Mouse (Mus musculus) left cerebral cortex, adult 8-10 months (tissue): ENCODE data around the gene Fam169a. TPM values are rescaled to one million over a fixed set of nuclear protein-coding genes. Genes with fewer than 3 reads are reported as not detected.
"Not testable (repeated sequence)": the region's sequence is repeated elsewhere in the genome, so short reads cannot be mapped to it uniquely, and the experiment has no call there.

ENCODE experiments used
- DNase-seq, 2 experiments: peaks; one replicate each; pipeline ENCODE4 v3.0.0; 2022; ENCODE audit warnings: low spot score in 2 of 2
- total RNA-seq, 4 experiments: library from RNA; stranded (reverse); gene quantifications; 2 replicates each; pipeline ENCODE4 v1.2.4; 2022

The Fam169a gene
- total RNA-seq, 4 experiments from 2014 or later: 44.6 to 52.0 (median 50.7) TPM

DNA sequence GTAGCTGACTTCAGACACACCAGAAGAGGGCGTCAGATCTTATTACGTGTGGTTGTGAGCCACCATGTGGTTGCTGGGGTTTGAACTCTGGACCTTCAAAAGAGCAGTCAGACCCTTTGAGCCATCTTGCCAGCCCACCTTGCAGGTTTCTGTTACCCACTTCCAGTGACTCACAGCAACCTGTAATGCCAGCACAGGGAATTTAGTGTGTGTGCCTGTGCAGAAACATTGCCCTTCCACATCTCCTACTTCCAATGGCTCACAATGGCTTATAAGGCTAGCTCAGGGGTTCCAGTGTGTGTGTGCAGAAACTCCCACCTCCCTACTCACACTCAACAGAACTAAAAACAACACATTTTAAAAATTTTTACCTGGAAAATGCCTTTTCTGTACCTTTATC lies 10.5 kb downstream of the Fam169a start:
- DNase-seq: no peak

DNA sequence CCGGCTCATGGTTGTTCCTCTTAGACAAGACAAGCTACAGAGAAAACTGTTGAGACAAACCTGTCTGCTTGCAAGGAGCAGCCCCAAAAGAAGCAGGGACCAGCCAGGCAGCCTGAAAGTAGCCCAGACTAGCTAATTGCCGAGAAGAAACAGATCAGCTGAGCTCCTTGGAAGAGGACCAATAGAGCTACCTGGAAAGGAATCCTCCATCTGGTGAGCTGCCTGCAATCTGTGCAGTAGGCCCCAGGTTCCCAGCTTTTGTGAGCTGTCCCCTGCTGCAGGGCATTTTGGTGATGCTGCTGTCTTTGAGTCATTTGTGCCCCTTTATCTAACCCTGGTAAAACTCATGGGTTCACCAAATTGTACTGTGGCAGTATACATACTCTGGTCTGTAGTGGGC lies 13.1 kb downstream of the Fam169a start:
- no peak for DNase-seq

DNA sequence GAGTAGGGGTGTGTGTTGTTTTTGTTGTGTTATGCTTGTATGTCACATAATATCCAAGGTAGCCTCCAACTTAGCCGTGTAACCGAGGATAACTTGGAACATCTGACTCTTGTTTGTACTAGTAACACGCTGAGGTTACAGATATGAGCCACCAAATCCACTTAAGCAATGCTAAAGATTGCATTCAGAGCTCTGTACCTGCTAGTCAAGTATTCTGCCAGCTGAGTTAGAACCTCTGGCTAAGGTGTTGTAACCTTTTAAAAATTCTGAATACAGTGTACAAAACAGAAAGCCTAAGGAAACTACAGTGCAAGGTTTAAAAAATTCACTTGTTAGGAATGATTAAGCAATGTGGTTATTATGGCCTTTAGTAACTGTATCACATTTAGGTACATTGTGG lies 13.5 kb downstream of the Fam169a start:
- no peak for DNase-seq

DNA sequence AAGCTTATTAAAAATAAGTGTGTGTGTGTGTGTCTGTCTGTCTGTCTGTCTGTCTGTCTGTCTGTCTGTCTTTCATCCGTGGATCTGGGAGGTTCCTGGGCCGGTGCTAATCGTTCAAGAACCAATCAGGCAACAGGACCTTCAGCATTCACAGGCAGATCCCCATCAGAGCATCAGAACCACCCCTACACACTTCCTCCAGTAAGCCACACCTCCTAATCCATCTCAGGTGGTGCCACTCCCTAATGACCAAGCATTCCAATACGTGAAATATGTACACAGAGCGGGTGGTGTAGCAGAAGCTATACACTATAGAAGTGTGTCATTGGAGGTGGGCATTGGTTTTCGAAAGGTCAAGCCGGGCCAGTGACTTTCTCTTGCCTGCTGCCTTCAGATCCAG lies 15.3 kb downstream of the Fam169a start:
- DNase-seq: no peak

DNA sequence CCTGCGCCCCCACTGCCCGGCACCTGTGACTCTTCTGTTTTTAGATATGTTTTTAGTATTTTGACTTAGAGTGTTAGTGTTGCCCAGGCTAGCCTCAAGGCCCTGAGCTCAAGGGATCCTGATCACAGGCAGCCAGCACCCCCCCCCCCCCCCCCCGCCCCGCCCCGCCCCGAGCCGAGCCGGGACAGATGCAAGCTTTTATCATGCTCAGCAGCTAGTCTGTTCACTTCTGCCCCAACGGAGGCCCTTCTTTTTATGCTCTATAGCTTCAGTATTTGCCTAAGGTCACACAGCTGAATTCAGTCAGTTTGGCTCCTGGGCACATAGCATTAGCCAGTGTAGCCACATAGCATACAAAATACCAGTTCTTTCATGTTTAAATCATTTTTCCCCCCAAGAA lies 19.2 kb downstream of the Fam169a start:
- DNase-seq: no peak

DNA sequence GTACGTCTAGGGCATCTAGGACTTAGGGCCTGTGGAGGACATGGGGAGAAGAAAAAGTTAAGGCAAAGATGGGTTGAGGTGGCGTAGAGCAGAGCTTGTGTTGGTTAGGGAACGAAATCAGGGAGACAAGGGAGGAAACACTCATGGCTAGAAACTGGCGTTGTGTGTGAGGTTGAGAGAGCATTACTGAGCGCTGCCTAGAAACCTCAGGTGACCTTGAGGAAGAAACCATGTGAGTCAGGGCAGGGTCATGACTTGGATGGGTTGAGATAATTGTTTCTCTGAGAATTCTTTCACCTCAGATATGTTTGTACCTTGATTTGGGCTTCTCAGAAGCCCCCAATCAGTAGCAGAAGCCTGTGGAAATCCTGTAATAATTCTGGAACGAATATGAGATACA lies 20.3 kb downstream of the Fam169a start:
- DNase-seq: no peak

DNA sequence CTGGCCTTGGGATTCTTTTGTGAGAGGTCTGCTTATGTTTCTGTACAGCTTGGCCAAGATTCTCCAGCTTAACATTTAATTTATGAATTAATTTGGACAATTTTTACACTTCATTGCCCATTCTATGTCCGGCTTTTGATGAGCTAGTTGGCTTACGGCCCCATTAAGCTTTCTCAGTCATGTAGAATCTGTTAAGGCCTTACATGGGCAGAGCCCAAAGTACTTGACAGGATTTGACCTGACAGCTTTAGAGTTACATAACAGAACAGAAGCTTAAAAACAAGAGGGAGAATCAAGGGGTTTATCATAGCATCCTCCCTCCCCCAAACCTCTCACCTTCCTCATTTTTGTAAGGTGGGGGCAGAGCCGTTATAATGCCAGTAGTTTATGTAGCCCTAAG lies 21.1 kb downstream of the Fam169a start:
- no peak for DNase-seq

DNA sequence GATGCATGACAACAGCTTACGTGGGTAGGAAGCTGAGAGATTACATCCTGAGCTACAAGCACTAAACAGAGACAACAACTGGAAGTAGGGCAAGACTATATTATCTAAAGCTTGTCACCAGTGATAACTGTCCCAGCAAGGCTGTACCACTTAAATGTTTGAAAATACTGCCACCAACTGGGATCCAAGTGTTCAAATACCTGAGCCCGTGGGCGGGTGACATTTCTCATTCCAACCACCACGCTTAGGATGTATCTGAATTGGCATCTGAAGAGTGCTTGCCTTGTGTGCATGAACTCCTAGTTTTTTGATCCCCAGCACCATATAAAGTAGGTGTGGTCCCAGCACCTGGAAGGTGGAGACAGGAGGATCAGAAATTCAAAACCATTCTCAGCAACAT lies 28.6 kb downstream of the Fam169a start:
- no peak for DNase-seq

DNA sequence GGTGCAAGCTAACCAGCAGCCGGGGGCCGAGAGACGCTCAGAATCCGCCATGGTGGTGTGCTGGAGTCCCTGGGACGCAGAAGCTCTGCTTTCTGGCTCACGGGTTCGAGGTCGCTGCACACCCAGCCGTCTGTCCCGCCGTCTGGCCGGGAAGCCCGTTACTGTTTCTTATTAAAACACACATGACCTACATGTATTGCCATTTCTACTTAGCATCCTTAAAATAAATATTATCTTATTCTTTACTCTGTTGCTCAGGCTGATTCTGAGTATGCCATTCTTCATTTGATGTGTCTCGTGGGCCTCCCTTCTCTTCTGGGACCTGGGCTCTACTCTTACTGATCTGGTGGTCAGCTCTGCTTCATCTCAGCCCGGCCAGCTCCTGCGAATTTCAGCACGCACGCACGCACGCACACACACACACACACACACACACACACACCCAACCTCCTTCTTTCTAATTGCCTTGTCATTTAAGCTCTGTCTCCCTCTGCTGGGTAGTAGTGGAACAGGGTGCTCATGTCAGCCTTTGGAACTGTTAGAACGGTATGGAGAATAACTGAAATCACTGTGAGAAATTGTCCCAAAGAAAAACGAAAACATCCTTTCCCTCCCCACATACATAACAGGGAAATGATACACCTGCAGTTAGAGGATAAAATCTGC lies 32.2 kb downstream of the Fam169a start, which contains the start of gene Gm6169:
Gm6169 (minus strand) TSS at position 51 of the 666 bp plus-strand sequence.
- DNase-seq: peak; percentile 15 to 43

DNA sequence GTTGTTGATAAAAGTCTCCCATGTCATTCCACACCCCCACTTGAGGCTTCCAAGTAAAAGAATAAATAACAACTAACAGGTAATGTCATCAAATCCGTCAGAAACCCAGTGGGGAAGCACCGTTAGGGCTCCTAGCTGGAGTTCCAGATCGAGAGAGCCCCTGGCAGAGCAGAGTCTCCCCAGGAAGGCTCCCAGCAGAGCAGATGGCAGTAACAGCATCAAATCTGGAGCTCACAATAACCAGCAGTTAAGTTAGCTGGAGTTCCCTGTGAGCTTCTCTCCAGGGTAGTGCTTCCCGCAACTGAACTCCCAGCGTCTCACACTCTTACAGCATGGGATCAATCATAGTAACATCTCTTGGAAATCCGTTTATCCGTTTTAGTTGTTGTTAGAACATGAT lies 37.9 kb downstream of the Fam169a start:
- DNase-seq: no peak

DNA sequence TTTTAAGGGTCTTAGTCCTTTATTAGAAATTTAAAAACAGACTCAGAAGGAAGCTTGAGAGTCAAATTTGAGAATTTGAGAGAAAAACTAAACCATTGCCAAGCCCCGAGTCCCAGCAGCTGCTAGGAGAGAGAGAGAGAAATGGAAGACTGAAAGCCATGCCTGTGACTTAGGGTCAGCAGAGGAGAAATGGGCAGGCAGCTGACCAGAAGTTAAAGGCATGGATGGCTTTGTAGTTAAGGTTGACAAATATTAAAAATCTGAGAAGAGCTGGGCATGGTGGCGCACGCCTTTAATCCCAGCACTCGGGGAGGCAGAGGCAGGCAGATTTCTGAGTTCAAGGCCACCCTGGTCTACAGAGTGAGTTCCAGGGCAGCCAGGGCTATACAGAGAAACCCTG lies 40.6 kb downstream of the Fam169a start:
- not testable (repeated sequence) for DNase-seq

DNA sequence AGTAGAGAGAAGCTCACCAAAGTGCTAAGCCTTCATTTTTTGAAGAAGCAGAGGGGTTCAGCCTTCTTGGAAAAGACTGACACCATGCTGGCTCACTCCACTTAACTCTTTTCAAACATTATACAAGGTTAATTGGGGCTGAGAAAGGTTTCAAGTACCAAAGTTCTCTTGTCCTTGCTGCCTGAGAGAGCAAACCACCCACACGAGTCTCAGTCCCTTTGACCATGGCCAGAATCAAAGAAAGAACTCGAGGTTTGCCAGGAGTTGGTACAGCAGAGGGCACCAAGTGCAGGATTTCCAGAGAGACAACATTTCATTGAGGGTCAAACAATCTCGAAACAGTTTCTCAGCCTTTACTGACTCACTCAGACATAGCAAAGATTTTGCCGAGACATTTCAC lies 42.0 kb downstream of the Fam169a start:
- DNase-seq: no peak

DNA sequence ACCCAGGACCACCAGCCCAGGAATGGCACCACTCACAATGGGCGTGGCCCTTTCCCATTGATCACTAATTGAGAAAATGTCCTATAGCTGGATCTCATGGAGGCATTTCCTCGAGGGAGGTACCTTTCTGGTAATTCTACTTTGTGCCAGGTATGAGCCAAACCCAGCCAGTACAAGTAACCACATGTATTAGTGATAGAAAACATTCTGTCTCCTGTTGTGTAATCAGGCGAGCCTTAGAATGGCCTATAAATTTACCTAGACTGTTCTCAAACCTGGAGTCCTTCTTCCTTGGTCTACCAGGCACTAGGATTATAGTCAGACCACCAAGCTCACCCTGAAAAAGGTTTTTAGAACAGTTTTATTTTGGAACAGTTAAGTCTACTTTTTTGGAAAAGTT lies 54.3 kb downstream of the Fam169a start:
- DNase-seq: no peak

DNA sequence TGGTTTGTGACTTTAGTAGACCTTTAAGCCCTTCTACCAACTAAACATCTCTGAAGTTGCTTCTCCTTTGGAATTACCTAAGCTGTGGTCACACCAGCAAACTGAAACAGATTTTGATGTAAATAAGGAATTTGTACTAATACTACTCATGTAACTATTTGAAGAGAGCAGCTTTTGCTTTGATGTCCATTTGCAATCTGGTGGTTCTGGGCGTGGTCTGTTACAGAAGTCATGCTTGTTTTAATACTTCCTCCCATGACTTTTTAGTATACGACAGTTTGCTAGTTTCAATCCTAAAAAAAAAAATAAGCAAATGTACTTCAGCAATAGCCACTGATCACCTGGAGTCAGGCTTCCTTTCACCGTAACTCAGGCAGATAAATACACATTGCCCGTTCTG lies 62.6 kb downstream of the Fam169a start:
- DNase-seq: not testable (repeated sequence)

DNA sequence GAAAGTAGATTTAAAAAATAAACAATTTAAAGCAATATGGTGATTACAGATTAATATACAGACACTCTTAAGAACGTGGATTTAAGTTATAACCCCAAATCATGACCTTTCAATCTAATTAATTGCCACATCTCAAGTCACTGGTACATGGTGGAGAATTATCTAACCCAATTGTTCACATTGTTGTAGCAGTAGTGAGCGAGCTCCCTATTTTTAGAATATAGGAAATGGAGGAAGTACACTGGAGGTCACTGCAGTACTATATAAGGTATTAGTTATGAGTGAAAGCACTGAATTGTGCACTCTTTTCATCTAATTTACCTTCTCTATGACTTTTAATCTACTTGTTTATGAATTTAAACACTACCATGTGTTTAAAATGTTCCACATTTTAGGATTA lies 63.3 kb downstream of the Fam169a start:
- not testable (repeated sequence) for DNase-seq

DNA sequence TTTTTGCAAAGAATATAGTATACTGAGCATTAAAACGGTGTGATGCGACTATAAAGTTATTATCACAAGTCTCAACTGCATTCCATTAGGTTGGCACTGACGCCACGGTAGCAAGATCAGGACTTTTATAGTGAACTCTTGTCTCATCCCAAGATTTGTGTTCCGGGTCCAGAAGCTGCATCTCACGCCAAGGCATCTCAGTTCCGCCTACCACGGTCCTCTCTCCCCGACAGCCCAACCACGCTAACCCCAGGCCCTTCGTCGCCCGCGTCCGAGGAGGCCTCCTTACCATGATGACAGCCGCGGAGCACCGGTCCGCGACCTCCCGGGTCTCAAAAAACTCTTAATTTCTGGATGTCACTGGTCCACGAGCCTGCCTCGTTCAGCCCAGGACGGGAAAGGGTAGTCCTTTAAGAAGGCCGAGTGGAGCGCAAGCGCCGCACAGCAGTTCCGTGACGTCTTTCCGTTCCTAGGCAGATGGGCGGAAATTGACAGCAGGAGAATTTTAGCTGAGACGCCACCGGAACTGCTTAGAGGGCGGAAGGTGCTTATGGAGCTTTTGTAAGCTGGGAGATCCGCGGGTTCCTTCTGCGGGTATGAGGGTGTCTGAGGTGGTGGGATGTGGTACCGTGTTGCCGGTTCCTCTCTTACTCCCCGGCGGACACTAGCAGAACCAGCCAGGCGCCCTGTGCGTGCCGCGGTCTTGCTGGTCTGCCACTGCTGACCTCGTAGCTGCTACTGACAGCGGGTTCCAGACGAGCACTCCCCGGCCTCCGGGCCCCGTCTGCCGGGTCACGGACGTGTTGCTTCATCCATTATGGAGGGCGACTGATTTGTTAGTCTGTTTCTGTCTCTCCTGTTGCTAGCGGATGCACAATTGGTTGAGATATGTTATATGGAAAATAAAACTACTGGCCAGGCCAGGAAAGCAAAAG lies 70.6 kb downstream of the Fam169a start, which contains the start of the genes Gfm2 and Nsa2:
Gfm2 (plus strand) TSS at position 472 of the 935 bp plus-strand sequence.
Nsa2 (minus strand) TSS at position 472 of the 935 bp plus-strand sequence.
- DNase-seq: peak; percentile 87 to 90

DNA sequence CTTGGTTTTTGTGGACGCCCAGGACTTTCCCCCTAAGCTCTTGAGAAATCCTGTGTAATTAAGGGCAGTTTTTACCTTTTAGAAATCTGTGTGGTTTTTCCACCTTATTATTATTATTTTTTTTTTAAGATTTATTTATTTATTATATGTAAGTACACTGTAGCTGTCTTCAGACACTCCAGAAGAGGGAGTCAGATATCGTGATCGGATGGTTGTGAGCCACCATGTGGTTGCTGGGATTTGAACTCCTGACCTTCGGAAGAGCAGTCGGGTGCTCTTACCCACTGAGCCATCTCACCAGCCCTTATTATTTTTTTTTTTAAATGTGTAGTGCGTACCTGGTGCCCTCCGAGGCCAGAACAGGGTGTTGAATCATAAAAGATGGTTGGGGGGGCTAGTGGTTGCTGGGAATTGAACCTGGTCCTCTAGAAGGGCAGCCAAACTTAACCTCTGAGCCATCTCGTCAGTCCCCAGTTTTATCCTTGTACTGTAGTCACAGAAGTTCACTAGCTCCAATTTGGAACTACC lies 71.4 kb downstream of the Fam169a start:
- not testable (repeated sequence) for DNase-seq

DNA sequence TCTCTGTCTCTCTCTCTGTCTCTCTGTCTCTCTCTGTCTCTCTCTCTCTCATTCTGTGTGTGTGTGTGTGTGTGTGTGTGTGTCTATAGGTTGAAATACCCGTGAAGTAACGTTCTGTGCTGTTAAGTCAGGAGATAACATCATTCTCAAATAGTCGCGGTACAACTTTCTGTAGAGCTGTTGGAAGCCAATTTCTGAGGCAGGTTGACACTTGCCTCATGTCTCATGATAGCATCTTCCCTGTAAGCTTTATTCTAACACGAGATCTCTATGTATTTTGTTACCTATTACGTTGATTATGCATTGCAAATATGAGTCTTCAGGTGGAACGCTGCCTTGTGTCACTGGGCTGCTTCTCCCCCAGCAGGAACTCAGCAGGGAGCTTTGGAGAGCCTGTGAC lies 75.2 kb downstream of the Fam169a start:
- DNase-seq: no peak

DNA sequence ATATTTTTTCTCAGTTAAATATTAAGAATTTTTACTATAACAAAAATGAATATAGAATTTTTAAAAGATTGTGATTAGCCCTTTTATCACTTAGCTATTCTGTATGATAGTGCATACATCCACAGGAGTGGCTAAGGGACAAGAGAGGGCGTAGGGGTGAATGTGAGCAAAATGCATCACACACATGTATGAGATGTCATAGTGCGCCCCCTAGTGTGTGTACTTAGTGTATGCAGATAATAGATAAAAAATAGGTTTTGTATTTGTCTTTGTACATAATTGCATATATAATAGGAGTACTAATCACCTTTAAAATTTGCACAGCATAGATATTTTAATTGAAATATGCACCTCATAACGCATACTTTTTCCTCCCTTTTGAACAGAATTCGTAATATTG lies 78.7 kb downstream of the Fam169a start:
- no peak for DNase-seq

DNA sequence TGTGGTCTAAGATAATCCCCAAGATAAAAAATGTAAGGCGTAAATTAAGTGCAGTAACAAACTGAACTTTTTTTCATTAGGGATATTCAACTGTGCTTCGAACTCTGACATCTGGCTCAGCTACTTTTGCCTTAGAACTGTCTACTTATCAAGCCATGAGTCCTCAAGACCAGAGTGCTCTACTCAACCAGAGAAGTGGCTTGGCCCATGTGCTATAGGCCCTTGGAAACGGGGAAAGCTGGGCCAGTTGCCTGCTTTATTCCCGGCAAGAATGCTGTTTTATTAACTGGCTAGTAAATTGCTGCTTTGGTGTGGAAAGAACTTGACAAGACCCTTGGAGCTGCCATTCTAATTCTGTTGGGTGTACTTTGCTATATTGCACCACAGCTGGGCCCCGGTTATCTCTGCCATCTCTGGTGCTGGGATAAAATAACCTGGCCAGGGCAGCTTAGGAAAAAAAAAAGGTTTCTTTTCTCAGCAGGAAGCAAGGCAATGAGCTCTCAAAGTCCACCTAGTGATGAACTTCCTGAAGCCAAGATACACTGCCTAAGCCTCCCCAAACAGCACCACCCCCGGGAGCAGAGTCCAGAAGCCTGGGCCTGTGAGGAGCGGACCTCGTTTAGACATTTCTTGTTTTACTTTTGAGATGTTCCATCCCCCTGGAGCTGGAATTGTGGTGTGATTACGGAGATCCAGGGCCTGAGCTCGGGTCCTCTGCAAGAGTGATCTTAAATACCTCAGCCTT lies 108.6 kb downstream of the Fam169a start:
- no peak for DNase-seq

DNA sequence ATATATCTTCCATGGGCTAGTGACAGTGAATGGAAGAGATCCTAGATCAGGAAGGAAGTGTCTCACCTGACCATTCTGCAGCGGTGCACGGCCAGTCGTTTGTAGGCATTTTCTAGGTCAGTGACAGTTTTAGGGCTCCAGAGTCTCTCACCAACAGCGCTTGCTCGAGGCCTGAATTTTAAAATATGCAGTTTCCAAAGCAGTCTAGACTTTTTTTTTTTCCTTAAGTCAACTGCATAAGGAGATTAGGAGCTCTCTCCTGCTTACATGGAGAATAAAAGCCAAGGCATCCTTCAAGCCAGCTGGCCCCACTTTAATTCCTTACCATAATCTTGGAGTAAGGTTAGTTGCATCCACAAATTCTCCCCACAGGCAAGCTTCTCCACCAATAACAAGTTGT lies 109.6 kb downstream of the Fam169a start:
- DNase-seq: no peak

DNA sequence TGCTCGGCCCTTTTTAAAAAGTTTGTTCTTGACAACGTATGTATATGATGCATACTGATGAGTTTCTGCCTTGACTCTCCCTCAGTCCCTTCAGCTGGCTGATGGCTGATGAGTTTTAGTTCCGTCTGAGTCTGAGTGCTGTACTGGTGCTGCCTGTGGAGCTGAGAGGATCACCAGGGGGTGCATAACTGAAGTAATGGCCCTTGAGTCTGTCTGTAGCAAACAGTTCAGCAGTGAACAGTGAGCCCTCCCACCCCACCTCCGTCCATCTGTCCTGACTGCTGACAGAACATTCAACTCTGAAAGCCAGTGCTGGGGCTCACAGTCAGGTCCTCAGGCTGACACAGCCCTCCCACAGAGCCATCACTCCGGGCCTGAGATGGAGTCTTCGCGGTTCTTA lies 111.9 kb downstream of the Fam169a start:
- no peak for DNase-seq
